Mouse (Mus musculus): ENCODE measurements around the gene Cd68. TPM values are rescaled to one million over a fixed set of nuclear protein-coding genes. Genes with fewer than 3 reads are reported as not detected.
"Not testable (repeated sequence)": the region's sequence is repeated elsewhere in the genome, so short reads cannot be mapped to it uniquely, and the experiment has no call there.

Gene Cd68
- 20.5 and 24.9 TPM in 2 replicates for polyA plus RNA-seq (2012; rRNA removed)

GRCm38 (mm10) chr11:69665961-69666664 lies at the start of gene Cd68:
Gene Cd68, minus strand, starts transcription at chr11:69666153.
- DNase-seq (ENCODE audit: low spot score), result no peak

- DNase-seq (ENCODE audit: low spot score), result no peak
Observed at GRCm38 (mm10) chr11:69715482-69715881, 49.5 kb upstream of the Cd68 start.

GRCm38 (mm10) chr11:69714636-69715329 lies 48.8 kb upstream of the Cd68 start:
- no peak for DNase-seq (ENCODE audit: low spot score)

DNA sequence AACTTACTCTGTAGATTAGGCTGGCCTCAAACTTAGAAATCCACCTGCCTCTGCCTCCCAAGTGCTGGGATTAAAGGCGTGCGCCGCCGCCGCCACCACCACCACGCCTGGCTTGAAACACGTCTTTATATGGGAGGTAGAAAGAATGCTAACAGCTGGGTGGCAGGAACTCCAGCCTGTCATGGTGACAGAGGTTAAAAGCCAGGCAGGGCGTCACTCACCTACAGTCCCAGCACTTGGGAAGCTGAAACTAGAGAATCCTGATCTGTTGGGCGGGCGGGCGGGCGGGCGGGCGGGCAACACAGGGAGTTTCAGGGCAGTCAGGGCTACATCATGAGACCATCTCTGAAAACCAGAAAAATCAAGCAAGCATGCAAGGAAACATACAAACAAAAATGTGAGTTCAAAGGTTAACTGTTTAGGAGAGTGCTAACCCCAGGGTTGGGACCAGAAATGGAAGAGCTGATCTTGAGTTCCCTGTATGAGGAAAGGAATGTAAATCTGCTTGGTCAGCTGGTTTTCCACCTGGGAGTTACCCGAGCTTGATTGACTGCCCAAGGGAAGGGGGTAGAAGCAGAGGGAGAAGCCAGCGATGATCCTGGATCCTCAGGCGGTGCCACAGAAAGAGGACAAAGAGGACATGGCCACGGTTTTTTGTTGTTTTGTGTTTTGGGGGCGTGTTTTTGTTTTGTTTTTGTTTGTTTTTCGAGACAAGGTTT lies 47.2 kb upstream of the Cd68 start:
- DNase-seq (ENCODE audit: low spot score), result no peak

DNA sequence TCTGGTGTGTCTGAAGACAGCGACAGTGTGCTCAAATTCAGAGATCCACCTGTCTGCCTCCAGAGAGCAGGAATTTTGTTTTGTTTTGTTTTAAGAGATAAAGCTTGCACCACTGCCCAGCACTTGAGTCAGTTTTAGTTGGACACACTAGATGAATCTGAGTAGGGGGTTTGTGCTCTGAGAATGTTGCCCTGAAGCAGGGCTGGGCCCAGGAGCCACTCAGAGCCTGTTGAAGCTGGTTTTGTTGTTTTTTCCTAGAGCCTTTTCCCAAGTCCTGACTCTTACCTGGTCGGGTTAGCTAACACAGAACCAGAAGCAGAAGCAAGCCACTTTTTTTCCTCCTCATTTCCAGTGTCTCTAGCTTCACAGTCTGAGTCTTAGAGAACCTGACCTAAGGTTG lies 45.1 kb upstream of the Cd68 start:
- no peak for DNase-seq (ENCODE audit: low spot score)

- DNase-seq (ENCODE audit: low spot score), result no peak
Observed at GRCm38 (mm10) chr11:69710470-69710869, 44.5 kb upstream of the Cd68 start.

- no peak for DNase-seq (ENCODE audit: low spot score)
Observed at GRCm38 (mm10) chr11:69709554-69710446, 43.8 kb upstream of the Cd68 start.

DNA sequence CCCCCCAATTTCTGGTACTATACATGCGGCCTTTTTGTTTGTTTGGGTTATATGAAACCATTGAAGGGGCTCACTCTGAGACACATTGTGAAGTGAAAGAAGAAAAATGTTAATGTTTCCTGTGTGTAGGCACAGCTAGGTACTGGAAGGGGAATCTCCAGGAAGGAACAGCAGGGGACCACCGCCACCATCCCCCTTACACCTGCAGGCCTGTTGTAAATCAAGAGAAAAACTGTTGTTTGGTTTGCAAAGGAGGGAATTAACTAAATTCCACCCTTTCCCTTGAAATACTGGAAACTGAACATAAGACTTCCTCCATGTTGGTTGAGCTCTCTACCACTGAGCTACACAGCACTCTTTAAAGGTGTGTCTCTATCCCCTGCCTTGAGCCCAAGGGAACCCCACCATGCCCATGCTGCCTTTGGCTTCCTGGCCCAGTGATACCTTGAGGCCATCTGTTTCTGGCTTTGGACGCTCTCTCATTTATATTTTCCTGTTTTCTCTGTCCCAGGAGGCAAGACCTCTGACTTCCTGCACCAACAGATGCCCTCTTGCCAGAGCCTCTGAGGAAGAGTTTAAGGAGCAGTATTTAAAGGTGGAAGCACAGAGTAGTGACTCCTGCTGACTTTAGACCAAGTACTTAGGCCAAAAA lies 42.8 kb upstream of the Cd68 start:
- no peak for DNase-seq (ENCODE audit: low spot score)

- DNase-seq (ENCODE audit: low spot score), result no peak
Observed at GRCm38 (mm10) chr11:69707873-69708381, 42.0 kb upstream of the Cd68 start.

DNA sequence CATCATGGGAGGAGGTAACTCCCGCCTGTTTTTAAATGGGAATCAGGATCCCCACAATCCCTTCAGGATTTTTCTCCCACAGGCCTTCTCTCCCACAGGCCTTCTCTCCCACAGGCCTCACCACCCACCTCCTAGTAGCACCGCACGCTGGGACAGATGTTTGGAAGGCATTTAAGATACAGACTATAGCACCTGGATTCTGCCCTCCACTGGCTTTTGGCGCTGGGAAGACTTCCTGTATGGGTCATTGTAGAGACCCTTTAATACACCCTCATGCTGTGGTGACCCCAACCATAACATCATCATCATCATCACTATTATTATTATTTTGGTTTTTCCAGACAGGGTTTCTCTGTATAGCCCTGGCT lies 41.5 kb upstream of the Cd68 start:
- DNase-seq (ENCODE audit: low spot score), result no peak

- no peak for DNase-seq (ENCODE audit: low spot score)
Observed at GRCm38 (mm10) chr11:69706775-69707479, 41.0 kb upstream of the Cd68 start.

GRCm38 (mm10) chr11:69704613-69705010 lies 38.7 kb upstream of the Cd68 start:
- no peak for DNase-seq (ENCODE audit: low spot score)

- DNase-seq (ENCODE audit: low spot score), result no peak
Observed at GRCm38 (mm10) chr11:69703814-69704612, 38.1 kb upstream of the Cd68 start.

- DNase-seq (ENCODE audit: low spot score), result not testable (repeated sequence)
Observed at GRCm38 (mm10) chr11:69703381-69703780, 37.4 kb upstream of the Cd68 start.

- not testable (repeated sequence) for DNase-seq (ENCODE audit: low spot score)
Observed at GRCm38 (mm10) chr11:69702886-69703285, 36.9 kb upstream of the Cd68 start.

GRCm38 (mm10) chr11:69699595-69699994 lies 33.6 kb upstream of the Cd68 start:
- DNase-seq (ENCODE audit: low spot score), result no peak

DNA sequence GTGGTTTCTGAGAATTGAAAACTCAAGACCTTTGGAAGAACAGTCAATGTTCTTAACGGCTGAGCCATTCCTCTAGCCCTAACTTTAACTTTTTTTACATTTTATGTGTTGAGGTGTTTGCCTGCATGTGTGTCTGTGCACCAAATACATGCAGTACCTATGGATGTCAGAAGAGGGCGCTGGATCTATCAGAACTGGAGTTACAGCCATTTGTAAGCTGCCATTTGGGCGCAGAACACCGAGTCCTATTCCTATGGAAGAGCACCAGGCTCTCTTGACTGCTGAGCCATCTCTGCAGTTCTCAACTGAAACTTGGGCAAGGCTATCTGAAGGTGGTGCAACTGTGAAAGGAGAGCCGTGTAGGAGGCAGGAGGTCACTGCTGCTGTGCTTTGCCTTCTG lies 32.6 kb upstream of the Cd68 start:
- no peak for DNase-seq (ENCODE audit: low spot score)

GRCm38 (mm10) chr11:69697396-69697795 lies 31.4 kb upstream of the Cd68 start:
- DNase-seq (ENCODE audit: low spot score), result no peak

GRCm38 (mm10) chr11:69695361-69696181 lies 29.6 kb upstream of the Cd68 start, which contains the start of the genes Tnfsf12 and Tnfsfm13:
Gene Tnfsf12, minus strand, starts transcription at chr11:69695849.
Gene Tnfsfm13, minus strand, starts transcription at chr11:69696098.
- peak; percentile 56 for DNase-seq (ENCODE audit: low spot score)
